Mouse (Mus musculus) limb, embryonic 11.5 days (tissue): ENCODE results near the gene Thbs3. TPM values are rescaled to one million over a fixed set of nuclear protein-coding genes. Genes with fewer than 3 reads are reported as not detected.

Experiments used
- ATAC-seq: fragments of 200-750 bp; cut with Nextera tagmentation; 2 replicates; pipeline ENCODE4 v1.8.0; 2017; ENCODE audit warnings: low read depth; ENCODE audit not compliant: insufficient number of reproducible peaks, low FRiP score, low TSS enrichment
- DNase-seq: peaks from one replicate; pipeline ENCODE4 v3.0.0-alpha.2; 2015; ENCODE audit warnings: low spot score
- H3K27ac ChIP-seq: fragments of 300-500 bp; sonication (generic); replicated peaks from 2 replicates; pipeline ENCODE4 v1.5.1; 2014; ENCODE audit warnings: low read depth, mild to moderate bottlenecking, low read length
- H3K27me3 ChIP-seq: fragments of 300-500 bp; sonication (generic); 2 replicates; pipeline ENCODE4 v1.6.1; 2014; ENCODE audit warnings: mild to moderate bottlenecking, low read length, mixed read lengths; ENCODE audit not compliant: control insufficient read depth, insufficient read depth
- H3K36me3 ChIP-seq: fragments of 300-500 bp; sonication (generic); 2 replicates; pipeline ENCODE4 v1.6.1; 2014; ENCODE audit warnings: mild to moderate bottlenecking, low read length, moderate library complexity, mixed read lengths; ENCODE audit not compliant: control insufficient read depth, insufficient read depth
- H3K4me1 ChIP-seq: fragments of 300-500 bp; sonication (generic); 2 replicates; pipeline ENCODE4 v1.6.1; 2014; ENCODE audit warnings: low read length, mixed read lengths; ENCODE audit not compliant: control insufficient read depth, insufficient read depth
- H3K4me2 ChIP-seq: fragments of 300-500 bp; sonication (generic); 2 replicates; pipeline ENCODE4 v1.6.1; 2014; ENCODE audit warnings: low read depth, mild to moderate bottlenecking, moderate library complexity; ENCODE audit not compliant: severe bottlenecking
- H3K4me3 ChIP-seq: fragments of 300-500 bp; sonication (generic); 2 replicates; pipeline ENCODE4 v1.5.1; 2014; ENCODE audit warnings: low read depth, low read length
- H3K9ac ChIP-seq: fragments of 300-500 bp; sonication (generic); 2 replicates; pipeline ENCODE4 v1.6.1; 2014; ENCODE audit warnings: mild to moderate bottlenecking, low read length
- H3K9me3 ChIP-seq: fragments of 300-500 bp; sonication (generic); 2 replicates; pipeline ENCODE4 v1.6.1; 2016; ENCODE audit warnings: low read length; ENCODE audit not compliant: control insufficient read depth
- WGBS: fragments of 180-500 bp; shearing (Covaris S2); extraction: QIAGEN DNeasy Blood & Tissue Kit; methylation state at CpG from one replicate; pipeline ENCODE4 v1.1.7; 2014; 5-methylcytosine and 5-hydroxymethylcytosine counted together
- polyA plus RNA-seq: library from polyadenylated mRNA; unstranded; fragments of >200 nt; fragmentation: Nextera tagmentation; extraction: Ambion mirVana; gene quantifications from 2 replicates; pipeline ENCODE4 v1.2.1, GENCODE M21; 2014

The Thbs3 gene
- 21.0 and 21.6 TPM in 2 replicates for polyA plus RNA-seq

GRCm38 (mm10) chr3:89214681-89215411 lies at the start of gene Thbs3:
Thbs3 (plus strand) TSS chr3:89215180.
- DNase-seq = peak; percentile 64
- H3K9me3 ChIP-seq = no peaks in the 10 kb centered on the region
- peak within 1 kb of the TSS; percentile 74 for H3K9ac ChIP-seq
- peak within 1 kb of the TSS; percentile 75 for H3K4me2 ChIP-seq
- peak within 1 kb of the TSS; percentile 98 for H3K27ac ChIP-seq
- no peak for ATAC-seq
- peak within 1 kb of the TSS; percentile 73 for H3K4me3 ChIP-seq
- no peaks in the 10 kb centered on the region for H3K27me3 ChIP-seq
- peaks cover 7% of the 10 kb centered on the region for H3K4me1 ChIP-seq
- peaks cover 3% of the 10 kb centered on the region; the same call in 1 of the 2 replicates for H3K36me3 ChIP-seq
- WGBS = under 1% methylated on average over 17 of the region's 19 CpGs

DNA sequence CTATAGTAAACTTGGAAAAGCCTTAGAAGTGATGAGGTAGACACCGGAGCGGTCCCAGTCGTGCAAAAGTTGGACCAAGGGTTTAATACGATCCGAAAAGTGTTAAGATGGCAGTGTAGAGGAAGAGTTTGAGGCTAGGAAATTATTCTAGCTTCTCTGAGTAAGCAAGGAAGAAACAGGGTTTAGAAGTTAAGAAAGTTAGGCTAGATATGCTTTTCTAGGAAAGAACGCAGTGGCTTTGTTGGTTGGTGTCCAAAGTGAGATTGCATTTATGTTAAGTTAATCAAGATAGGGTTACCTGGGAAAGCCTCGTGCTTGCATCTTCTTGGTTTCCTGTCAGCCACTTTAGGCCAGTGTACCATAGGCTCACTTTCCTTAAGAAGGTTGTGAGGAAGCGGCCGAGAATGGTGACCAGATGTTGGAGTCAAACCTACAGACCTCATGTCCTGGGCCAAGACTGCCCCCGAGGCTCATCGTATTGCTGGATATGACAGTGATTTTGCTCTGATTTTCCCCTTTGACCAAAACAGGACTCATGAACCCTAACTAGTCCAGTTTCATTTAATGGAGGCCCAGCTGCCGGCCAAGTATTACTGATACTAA lies 49.6 kb upstream of the Thbs3 start:
- Histone ChIP-seq H3K9ac (peak overlapping the region; percentile 92), H3K4me3 (peak overlapping the region; percentile 61), H3K4me2 (peak overlapping the region; percentile 76), H3K27ac (peak overlapping the region; percentile 89), H3K27me3 (no peaks in the 10 kb centered on the region), H3K36me3 (peaks cover 17% of the 10 kb centered on the region), H3K9me3 (no peaks in the 10 kb centered on the region), H3K4me1 (peaks cover 15% of the 10 kb centered on the region)
- ATAC-seq = no peak
- no peak for DNase-seq
- 18% methylated on average over 12 of the region's 12 CpGs for WGBS

GRCm38 (mm10) chr3:89166945-89167344 lies 48.0 kb upstream of the Thbs3 start:
- Histone ChIP-seq H3K36me3 (peaks cover 22% of the 10 kb centered on the region), H3K9ac (no peak overlapping the region), H3K4me2 (no peak overlapping the region), H3K27me3 (no peaks in the 10 kb centered on the region), H3K27ac (no peak overlapping the region), H3K4me3 (no peak overlapping the region), H3K4me1 (peaks cover 15% of the 10 kb centered on the region), H3K9me3 (no peaks in the 10 kb centered on the region)
- 95% methylated on average over 19 of the region's 19 CpGs for WGBS
- ATAC-seq (no peak), DNase-seq (no peak)

- H3K36me3 ChIP-seq = peaks cover 35% of the 10 kb centered on the region
- WGBS = 94% methylated on average over 11 of the region's 11 CpGs
- DNase-seq = no peak
- no peak overlapping the region for H3K4me2 ChIP-seq
- H3K9ac ChIP-seq = no peak overlapping the region
- ATAC-seq = no peak
- 0 out of 2 replicates have a peak, but pooled peaks cover 6% of the 10 kb centered on the region for H3K4me1 ChIP-seq
- H3K9me3 ChIP-seq = no peaks in the 10 kb centered on the region
- H3K27me3 ChIP-seq = no peaks in the 10 kb centered on the region
- no peak overlapping the region for H3K27ac ChIP-seq
- H3K4me3 ChIP-seq = no peak overlapping the region
Measured at GRCm38 (mm10) chr3:89174844-89175243, 40.1 kb upstream of the Thbs3 start.

DNA sequence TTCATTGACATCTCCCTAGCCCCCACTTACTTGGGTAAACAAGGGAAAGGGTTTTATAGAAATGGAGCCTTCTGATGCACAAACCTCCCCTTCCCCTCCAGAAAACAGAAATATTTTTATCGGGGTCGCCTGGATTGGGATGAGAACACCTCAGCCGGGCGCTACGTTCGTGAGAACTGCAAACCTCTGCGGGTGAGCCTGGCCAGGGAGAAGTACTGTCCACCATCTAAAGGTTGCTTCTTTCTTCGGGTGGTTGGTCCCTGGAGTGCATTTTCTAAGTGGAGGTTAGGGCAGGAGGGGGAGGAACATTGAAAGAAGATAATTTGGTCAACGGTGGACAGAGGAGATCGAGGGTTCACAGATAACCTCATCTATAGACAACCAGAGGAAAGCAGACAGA lies 39.4 kb upstream of the Thbs3 start:
- Histone ChIP-seq H3K9me3 (no peaks in the 10 kb centered on the region), H3K36me3 (peaks cover 30% of the 10 kb centered on the region), H3K4me2 (no peak overlapping the region), H3K27ac (no peak overlapping the region), H3K4me3 (no peak overlapping the region), H3K4me1 (0 out of 2 replicates have a peak, but pooled peaks cover 6% of the 10 kb centered on the region), H3K27me3 (no peaks in the 10 kb centered on the region), H3K9ac (no peak overlapping the region)
- DNase-seq (no peak), ATAC-seq (no peak)
- 93% methylated on average over 10 of the region's 10 CpGs for WGBS

DNA sequence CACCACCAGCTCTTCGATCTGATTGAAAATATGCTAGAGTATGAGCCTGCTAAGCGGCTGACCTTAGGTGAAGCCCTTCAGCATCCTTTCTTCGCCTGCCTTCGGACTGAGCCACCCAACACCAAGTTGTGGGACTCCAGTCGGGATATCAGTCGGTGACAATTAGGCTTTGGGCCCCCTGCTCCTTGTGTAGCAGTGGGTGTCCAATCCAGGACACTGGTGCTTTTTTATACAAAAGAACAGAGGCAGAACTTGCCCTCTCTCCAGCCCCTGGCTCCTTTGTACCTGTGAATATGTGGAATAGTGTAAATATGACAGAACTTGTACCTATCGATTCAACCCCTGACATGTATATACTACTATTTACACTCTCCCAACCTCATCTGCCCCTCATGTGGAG lies 38.6 kb upstream of the Thbs3 start:
- no peaks in the 10 kb centered on the region for H3K27me3 ChIP-seq
- 0 out of 2 replicates have a peak, but pooled peaks cover 6% of the 10 kb centered on the region for H3K4me1 ChIP-seq
- DNase-seq (no peak), ATAC-seq (no peak; the same call in 1 of the 2 replicates)
- 89% methylated on average over 7 of the region's 7 CpGs for WGBS
- H3K27ac ChIP-seq = no peak overlapping the region
- no peaks in the 10 kb centered on the region for H3K9me3 ChIP-seq
- H3K4me2 ChIP-seq = no peak overlapping the region; the same call in 1 of the 2 replicates
- H3K36me3 ChIP-seq = peaks cover 31% of the 10 kb centered on the region
- no peak overlapping the region for H3K9ac ChIP-seq
- no peak overlapping the region for H3K4me3 ChIP-seq

- H3K27me3 ChIP-seq = no peaks in the 10 kb centered on the region
- no peaks in the 10 kb centered on the region for H3K9me3 ChIP-seq
- peak; percentile 93 for DNase-seq
- peaks cover 37% of the 10 kb centered on the region for H3K36me3 ChIP-seq
- peak; percentile 93 for ATAC-seq
- peak within 1 kb of the TSS; percentile 82 for H3K4me2 ChIP-seq
- H3K9ac ChIP-seq = peak within 1 kb of the TSS; percentile 86
- WGBS = under 1% methylated on average over 43 of the region's 43 CpGs
- peak within 1 kb of the TSS; percentile 59 for H3K4me3 ChIP-seq
- H3K4me1 ChIP-seq = 0 out of 2 replicates have a peak, but pooled peaks cover 6% of the 10 kb centered on the region
- H3K27ac ChIP-seq = peak within 1 kb of the TSS; percentile 53
Measured at GRCm38 (mm10) chr3:89177242-89178106, 37.5 kb upstream of the Thbs3 start, which contains the start of gene Scamp3. Scamp3 (plus strand) TSS chr3:89177473.

- Histone ChIP-seq H3K4me3 (peak overlapping the region; percentile 59), H3K4me2 (peak overlapping the region; percentile 82), H3K36me3 (peaks cover 35% of the 10 kb centered on the region), H3K4me1 (peaks cover 8% of the 10 kb centered on the region; the same call in 1 of the 2 replicates), H3K9me3 (no peaks in the 10 kb centered on the region), H3K27ac (peak overlapping the region; percentile 53), H3K27me3 (no peaks in the 10 kb centered on the region), H3K9ac (peak overlapping the region; percentile 86)
- WGBS = 8% methylated on average over 6 of the region's 6 CpGs
- DNase-seq (no peak), ATAC-seq (no peak)
Measured at GRCm38 (mm10) chr3:89178107-89178385, 36.9 kb upstream of the Thbs3 start.
